Mouse (Mus musculus) liver, adult 2 months (tissue): ENCODE measurements at regions not wholly inside any gene's neighbourhood (a gene's known extent, or its start where the extent isn't known, plus 50 kb on each side); places are given as distances from the start of the nearest gene placed in this dataset.

ENCODE experiments used
- DNase-seq: peaks from one replicate; pipeline ENCODE4 v3.0.0-alpha.2; 2011; ENCODE audit warnings: low read depth, low spot score; ENCODE audit errors: extremely low read depth
- H3K27ac ChIP-seq: fragments of 200-500 bp; replicated peaks from 2 replicates; pipeline ENCODE4 v1.5.1; 2012; ENCODE audit warnings: low read depth, mild to moderate bottlenecking, control low read depth, inconsistent platforms, low read length; ENCODE audit not compliant: insufficient read depth
- H3K27me3 ChIP-seq: fragments of 200-500 bp; 2 replicates; pipeline ENCODE4 v1.6.1; 2012; ENCODE audit warnings: mild to moderate bottlenecking, moderate library complexity, low read length, inconsistent platforms; ENCODE audit not compliant: control insufficient read depth, insufficient read depth
- H3K36me3 ChIP-seq: fragments of 200-500 bp; 2 replicates; pipeline ENCODE4 v1.6.1; 2012; ENCODE audit warnings: low read length, inconsistent platforms; ENCODE audit not compliant: control insufficient read depth, insufficient read depth
- H3K4me1 ChIP-seq: fragments of 200-500 bp; 2 replicates; pipeline ENCODE4 v1.6.1; 2011; ENCODE audit warnings: low read length; ENCODE audit not compliant: control insufficient read depth, insufficient read depth
- H3K4me3 ChIP-seq: fragments of 200-500 bp; 2 replicates; pipeline ENCODE4 v1.5.1; 2011; ENCODE audit warnings: low read depth, mild to moderate bottlenecking, control low read depth, low read length, moderate library complexity; ENCODE audit not compliant: insufficient read depth
- H3K79me2 ChIP-seq: fragments of 200-500 bp; 2 replicates; pipeline ENCODE4 v1.6.1; 2012; ENCODE audit warnings: inconsistent platforms, mild to moderate bottlenecking, low read length, moderate library complexity; ENCODE audit not compliant: control insufficient read depth, insufficient read depth
- H3K9ac ChIP-seq: fragments of 200-500 bp; 2 replicates; pipeline ENCODE4 v1.6.1; 2012; ENCODE audit warnings: low read depth, mild to moderate bottlenecking, control low read depth, inconsistent platforms, low read length
- CTCF ChIP-seq: fragments of 200-500 bp; IDR thresholded peaks from 2 replicates; pipeline ENCODE4 v1.5.1; 2011; ENCODE audit warnings: low read depth, low read length, control low read depth
- POLR2A ChIP-seq: fragments of 200-500 bp; IDR thresholded peaks from 2 replicates; pipeline ENCODE4 v1.6.1; 2011; ENCODE audit warnings: low read length, control low read depth; ENCODE audit not compliant: insufficient read depth; ENCODE audit errors: extremely low read depth
- WGBS: fragments of 180-500 bp; shearing (Covaris S2); methylation state at CpG from one replicate; pipeline ENCODE4 v1.1.7; 2018; 5-methylcytosine and 5-hydroxymethylcytosine counted together

DNA sequence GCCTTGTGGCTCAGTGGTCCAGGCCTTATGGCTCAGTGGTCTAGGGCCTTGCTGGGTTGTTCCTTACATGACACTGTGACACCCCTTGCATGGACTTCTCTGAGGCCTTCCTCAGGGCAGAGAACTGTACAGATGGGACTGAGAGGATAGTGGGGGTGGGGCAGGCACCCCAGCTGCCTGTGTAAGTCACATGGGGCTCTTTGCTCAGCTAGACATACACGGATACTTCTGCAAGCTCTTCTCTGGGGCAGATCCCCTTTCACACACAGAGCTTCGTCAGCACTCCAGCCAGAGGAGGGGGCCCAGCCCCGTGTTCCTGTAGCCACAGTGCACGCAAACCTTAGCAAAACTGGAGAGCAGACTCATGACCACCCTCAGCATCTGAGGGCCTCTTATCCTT lies 87.9 kb upstream of the Tpm1 start:
- no peak for DNase-seq
- H3K27ac ChIP-seq = no peak overlapping the region
- no peaks in the 10 kb centered on the region for H3K79me2 ChIP-seq
- H3K36me3 ChIP-seq = no peaks in the 10 kb centered on the region
- TF ChIP-seq POLR2A (no peak), CTCF (no peak)
- H3K9ac ChIP-seq = no peak overlapping the region
- H3K4me1 ChIP-seq = no peaks in the 10 kb centered on the region
- H3K27me3 ChIP-seq = no peaks in the 10 kb centered on the region
- no peak overlapping the region for H3K4me3 ChIP-seq
- 62% methylated on average over 4 of the region's 4 CpGs for WGBS

DNA sequence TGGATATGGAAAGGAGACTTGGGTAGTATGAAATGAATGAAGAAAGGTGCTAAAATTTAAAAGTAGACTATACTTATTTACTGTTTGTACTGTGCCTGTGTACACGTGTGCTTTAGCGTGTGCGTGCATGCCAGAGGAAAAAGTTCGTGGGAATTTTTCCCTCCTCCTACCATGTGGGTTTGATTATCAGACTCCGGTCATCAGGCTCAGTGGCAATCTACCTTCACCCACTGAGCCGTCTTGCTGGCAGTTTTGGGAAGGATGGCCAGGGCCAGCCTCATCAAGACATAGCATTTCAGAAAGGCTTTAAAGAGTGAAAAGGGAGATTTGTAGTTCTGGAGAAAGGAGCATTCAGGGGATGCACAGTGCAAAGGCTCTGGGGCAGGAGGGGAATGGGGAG lies 87.0 kb upstream of the Tpm1 start:
- TF ChIP-seq CTCF = no peak
- Histone ChIP-seq H3K4me1 (no peaks in the 10 kb centered on the region), H3K4me3 (no peak overlapping the region), H3K36me3 (no peaks in the 10 kb centered on the region), H3K79me2 (no peaks in the 10 kb centered on the region), H3K9ac (no peak overlapping the region), H3K27me3 (no peaks in the 10 kb centered on the region), H3K27ac (no peak overlapping the region)
- 94% methylated on average over 6 of the region's 6 CpGs for WGBS
- no peak for DNase-seq

DNA sequence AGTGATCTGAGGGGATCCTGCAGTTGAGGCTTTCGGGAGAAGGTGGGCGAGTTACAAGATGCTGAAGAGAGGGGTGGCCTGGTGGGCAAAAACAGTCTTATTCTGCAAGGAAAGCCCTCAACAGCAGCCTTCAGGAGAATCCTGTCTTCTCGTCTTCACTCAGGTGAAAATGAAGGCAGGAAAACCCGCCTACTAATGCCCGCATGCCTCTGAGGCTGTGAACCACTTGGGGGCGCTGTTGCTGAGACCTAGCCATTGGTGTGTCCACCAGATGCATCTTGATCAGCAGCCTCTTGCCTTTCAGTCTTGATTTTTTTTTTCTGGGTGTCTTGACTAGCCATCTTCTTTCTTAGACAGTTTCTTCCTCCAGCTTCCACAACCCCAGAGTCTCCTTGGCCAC lies 85.2 kb upstream of the Tpm1 start:
- no peak for DNase-seq
- 79% methylated on average over 6 of the region's 6 CpGs for WGBS

DNA sequence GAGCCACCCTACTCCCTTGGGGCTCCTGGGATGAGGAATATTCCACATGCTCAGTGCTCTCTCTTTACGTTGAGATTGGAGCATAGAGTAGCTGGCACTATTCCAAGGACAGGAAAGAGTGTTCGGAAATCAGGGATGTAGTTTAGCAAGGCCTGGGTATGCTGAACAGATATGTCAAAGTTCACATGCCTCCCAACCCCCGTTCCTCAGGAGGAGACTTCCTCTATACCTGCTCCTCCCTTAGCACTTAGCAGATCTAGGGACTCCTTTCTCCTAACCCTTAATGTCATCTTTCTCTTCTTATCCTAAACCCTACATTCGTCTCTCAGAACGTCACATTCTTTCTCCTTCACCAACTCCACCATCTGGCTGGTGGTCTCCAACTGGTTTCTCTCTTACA lies 83.2 kb upstream of the Tpm1 start:
- H3K36me3 ChIP-seq = no peaks in the 10 kb centered on the region
- no peak overlapping the region for H3K4me3 ChIP-seq
- TF ChIP-seq POLR2A (no peak), CTCF (no peak)
- no peaks in the 10 kb centered on the region for H3K79me2 ChIP-seq
- 61% methylated on average over 5 of the region's 5 CpGs for WGBS
- H3K27me3 ChIP-seq = no peaks in the 10 kb centered on the region
- no peaks in the 10 kb centered on the region for H3K4me1 ChIP-seq
- no peak overlapping the region for H3K9ac ChIP-seq
- no peak for DNase-seq
- no peak overlapping the region for H3K27ac ChIP-seq

More for the DNA sequence above, 85.2 kb upstream of the Tpm1 start:
- Histone ChIP-seq H3K4me3 (no peak overlapping the region), H3K79me2 (no peaks in the 10 kb centered on the region), H3K4me1 (no peaks in the 10 kb centered on the region), H3K27me3 (no peaks in the 10 kb centered on the region), H3K27ac (no peak overlapping the region), H3K9ac (no peak overlapping the region), H3K36me3 (no peaks in the 10 kb centered on the region)
- TF ChIP-seq CTCF (no peak), POLR2A (no peak)

DNA sequence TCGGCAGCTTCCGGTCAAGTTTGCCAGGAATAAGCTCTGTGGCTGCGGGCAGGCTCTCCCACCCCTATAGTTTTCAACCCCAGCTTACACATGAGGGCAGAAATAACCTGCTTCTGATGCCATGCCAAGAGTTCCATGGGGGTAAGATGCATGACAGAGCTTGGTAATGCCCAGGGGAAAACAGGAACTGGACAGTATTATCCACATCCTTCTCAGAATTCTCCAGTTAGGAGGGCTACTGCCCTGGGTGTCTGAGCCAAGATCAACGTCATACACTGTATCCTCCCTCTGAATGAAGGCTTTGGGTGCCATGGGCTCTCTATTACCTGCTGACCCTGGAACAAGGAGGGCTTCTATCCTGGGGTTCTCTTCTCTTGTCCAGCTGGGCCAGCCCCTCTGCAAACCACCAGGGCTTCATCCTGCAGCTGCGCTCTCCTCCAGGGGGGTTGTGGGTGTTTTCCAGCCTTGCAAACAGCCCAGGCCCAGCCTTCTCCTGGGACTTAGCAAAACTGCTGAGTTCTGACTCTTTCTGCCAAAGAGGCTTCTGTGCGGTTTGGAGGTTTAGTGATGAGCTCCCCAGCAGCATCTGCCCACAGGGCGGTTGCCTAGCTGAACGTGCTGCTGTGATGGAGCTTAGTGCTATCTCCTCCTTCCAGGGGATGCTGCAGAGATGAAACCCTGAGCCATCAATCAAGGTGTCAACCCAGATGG lies 81.7 kb upstream of the Tpm1 start:
- Histone ChIP-seq H3K36me3 (no peaks in the 10 kb centered on the region), H3K4me3 (no peak overlapping the region), H3K4me1 (no peaks in the 10 kb centered on the region), H3K27me3 (no peaks in the 10 kb centered on the region), H3K79me2 (no peaks in the 10 kb centered on the region), H3K9ac (no peak overlapping the region), H3K27ac (no peak overlapping the region)
- 87% methylated on average over 8 of the region's 8 CpGs for WGBS
- TF ChIP-seq POLR2A (no peak), CTCF (no peak)
- DNase-seq = no peak

DNA sequence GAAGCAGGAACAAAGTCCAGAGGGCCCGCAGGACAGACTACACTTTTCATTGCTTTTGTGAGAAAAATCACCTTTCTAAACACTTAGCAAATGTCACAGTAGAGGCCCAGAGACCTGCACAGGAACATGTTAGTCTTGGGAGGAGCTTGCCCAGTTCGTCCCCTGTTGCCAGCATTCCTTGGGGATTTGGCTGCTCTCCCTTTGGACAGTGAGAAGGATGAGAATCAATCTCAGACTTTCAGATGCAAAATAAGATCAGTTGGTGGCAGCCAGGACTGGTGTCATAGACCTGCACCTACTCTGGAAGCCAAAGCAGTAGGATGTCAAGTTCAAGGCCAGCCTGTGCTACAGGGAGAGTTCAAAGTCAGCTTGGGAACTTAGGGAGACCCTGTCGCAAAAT lies 80.7 kb upstream of the Tpm1 start:
- Histone ChIP-seq H3K27ac (no peak overlapping the region), H3K4me3 (no peak overlapping the region), H3K27me3 (no peaks in the 10 kb centered on the region), H3K36me3 (no peaks in the 10 kb centered on the region), H3K79me2 (no peaks in the 10 kb centered on the region), H3K9ac (no peak overlapping the region), H3K4me1 (no peaks in the 10 kb centered on the region)
- 80% methylated on average over 3 of the region's 3 CpGs for WGBS
- no peak for DNase-seq
- TF ChIP-seq CTCF (no peak), POLR2A (no peak)
